Mouse (Mus musculus): ENCODE measurements around the gene Vwa7.

GRCm38 (mm10) chr17:34977000-34977399 is 39.4 kb upstream of the Vwa7 start:
- TF ChIP-seq EP300 (IDR thresholded peaks at IDR 0.05) (no peak), CTCF (IDR thresholded peaks at IDR 0.05) (no peak)
